Mouse (Mus musculus) adrenal gland, postnatal 25 days (tissue): ENCODE measurements around the gene Smc1b. TPM values are rescaled to one million over a fixed set of nuclear protein-coding genes. Genes with fewer than 3 reads are reported as not detected.

Experiments used
- DNase-seq: peaks from one replicate; pipeline ENCODE4 v3.0.0; 2021; ENCODE audit warnings: mixed read lengths
- long read RNA-seq: library from polyadenylated mRNA; stranded (forward); transcript quantifications from one replicate; pipeline ENCODE4 v2.0.0, GENCODE M21; 2021
- total RNA-seq: library from RNA; stranded (reverse); gene quantifications from 2 replicates; pipeline ENCODE4 v1.2.3, GENCODE M21; 2021

The Smc1b gene
- not detected in 2 replicates for total RNA-seq
- long read RNA-seq, result 0 reads

- peak; percentile 56 for DNase-seq
Observed at GRCm38 (mm10) chr15:85131275-85132192, at the start of gene Smc1b, which contains the start of gene Ribc2. TSS of gene Smc1b (minus strand) at chr15:85131964. TSS of gene Ribc2 (plus strand) at chr15:85132078.

- DNase-seq, result no peak
Observed at GRCm38 (mm10) chr15:85180368-85180767, 48.6 kb upstream of the Smc1b start.

- no peak for DNase-seq
Observed at GRCm38 (mm10) chr15:85179528-85180180, 47.9 kb upstream of the Smc1b start.

GRCm38 (mm10) chr15:85178172-85178571 is 46.4 kb upstream of the Smc1b start:
- DNase-seq, result no peak

GRCm38 (mm10) chr15:85177576-85177975 is 45.8 kb upstream of the Smc1b start:
- peak; percentile 42 for DNase-seq

GRCm38 (mm10) chr15:85174060-85174459 is 42.3 kb upstream of the Smc1b start:
- DNase-seq, result no peak

- DNase-seq, result no peak
Observed at GRCm38 (mm10) chr15:85173425-85173824, 41.7 kb upstream of the Smc1b start.

- DNase-seq, result no peak
Observed at GRCm38 (mm10) chr15:85172054-85172453, 40.3 kb upstream of the Smc1b start.

GRCm38 (mm10) chr15:85167086-85167679 is 35.4 kb upstream of the Smc1b start:
- no peak for DNase-seq

GRCm38 (mm10) chr15:85166433-85166933 is 34.7 kb upstream of the Smc1b start:
- DNase-seq, result no peak

GRCm38 (mm10) chr15:85162693-85163663 is 31.2 kb upstream of the Smc1b start:
- DNase-seq, result no peak

GRCm38 (mm10) chr15:85161416-85161815 is 29.7 kb upstream of the Smc1b start:
- no peak for DNase-seq

GRCm38 (mm10) chr15:85156198-85156597 is 24.4 kb upstream of the Smc1b start:
- no peak for DNase-seq

- no peak for DNase-seq
Observed at GRCm38 (mm10) chr15:85154091-85154490, 22.3 kb upstream of the Smc1b start.

- DNase-seq, result no peak
Observed at GRCm38 (mm10) chr15:85152577-85152976, 20.8 kb upstream of the Smc1b start.

- DNase-seq, result peak; percentile 77
Observed at GRCm38 (mm10) chr15:85151433-85151918, 19.7 kb upstream of the Smc1b start.

GRCm38 (mm10) chr15:85144249-85144648 is 12.5 kb upstream of the Smc1b start:
- no peak for DNase-seq

GRCm38 (mm10) chr15:85143747-85144146 is 12.0 kb upstream of the Smc1b start:
- DNase-seq, result no peak

- DNase-seq, result no peak
Observed at GRCm38 (mm10) chr15:85143161-85143560, 11.4 kb upstream of the Smc1b start.

GRCm38 (mm10) chr15:85142441-85142840 is 10.7 kb upstream of the Smc1b start:
- no peak for DNase-seq

GRCm38 (mm10) chr15:85141290-85141689 is 9.5 kb upstream of the Smc1b start:
- no peak for DNase-seq
